Mouse (Mus musculus): ENCODE results near the gene Med29. TPM values are rescaled to one million over a fixed set of nuclear protein-coding genes. Genes with fewer than 3 reads are reported as not detected.

Med29 gene
- polyA plus RNA-seq, 1 experiment from 2014 or later: 42.2 TPM

GRCm38 (mm10) chr7:28432252-28432651 lies 39.7 kb upstream of the Med29 start:
- H3K27ac ChIP-seq (ENCODE audit: low read depth, low read length): no peak overlapping the region
- no peak for ATAC-seq (ENCODE audit: low read depth)
- H3K4me1 ChIP-seq (ENCODE audit: control insufficient read depth, insufficient read depth, low read length): peaks cover 19% of the 10 kb centered on the region
- H3K9ac ChIP-seq (replicated peaks; ENCODE audit: low read depth, low read length): no peak overlapping the region
- WGBS: 95% methylated on average over 2 of the region's 2 CpGs
- no peaks in the 10 kb centered on the region for H3K36me3 ChIP-seq (ENCODE audit: control insufficient read depth, insufficient read depth, low read length)
- no peaks in the 10 kb centered on the region for H3K27me3 ChIP-seq (ENCODE audit: control insufficient read depth, insufficient read depth, low read length)
- H3K4me2 ChIP-seq (ENCODE audit: low read depth, low read length): no peak overlapping the region
- no peaks in the 10 kb centered on the region for H3K9me3 ChIP-seq (ENCODE audit: control insufficient read depth, low read length)
- no peak overlapping the region for H3K4me3 ChIP-seq (ENCODE audit: low read depth, low read length)

DNA sequence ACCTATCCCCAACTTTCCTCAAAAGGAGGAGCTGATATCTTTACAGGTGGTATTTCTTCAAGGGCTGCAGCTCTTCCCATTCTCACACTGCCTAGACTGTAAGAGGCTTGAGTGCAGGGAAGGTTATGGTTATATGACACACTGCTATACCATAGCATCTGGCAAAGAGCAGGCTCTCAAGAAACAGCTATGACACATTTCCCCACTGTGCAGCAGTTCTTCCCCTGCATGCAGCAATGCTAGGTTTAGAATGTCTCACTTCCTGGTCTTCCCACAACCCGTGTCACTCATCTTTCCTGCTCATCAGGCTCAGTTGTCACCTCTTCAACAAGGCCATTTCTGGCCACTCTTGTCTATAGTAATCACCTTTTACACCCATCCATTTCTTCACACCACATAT lies 38.0 kb upstream of the Med29 start:
- 83% methylated on average over 1 of the region's 1 CpGs for WGBS

DNA sequence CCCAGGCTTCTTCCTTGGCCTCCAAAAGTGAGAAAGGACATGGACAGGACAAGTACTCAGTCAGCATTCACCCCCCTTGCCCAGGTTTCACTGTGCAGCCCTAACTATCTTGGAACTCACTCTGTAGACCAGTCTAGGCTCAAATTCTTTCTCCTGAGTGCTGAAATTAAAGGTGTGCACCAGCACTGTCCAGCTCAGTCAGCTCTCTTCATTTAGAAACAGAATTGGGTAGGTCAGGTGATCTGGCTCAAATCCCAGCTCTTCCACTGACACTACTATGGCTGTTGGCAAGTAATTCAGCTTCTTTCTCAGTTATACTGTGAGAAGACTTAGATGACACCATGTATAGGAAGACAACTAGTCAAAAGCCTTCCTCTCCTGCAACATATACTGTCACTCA lies 35.2 kb upstream of the Med29 start:
- H3K36me3 ChIP-seq (ENCODE audit: control insufficient read depth, insufficient read depth, low read length): peaks cover 9% of the 10 kb centered on the region; the same call in 1 of the 2 replicates
- ATAC-seq (ENCODE audit: low read depth): no peak
- peaks cover 6% of the 10 kb centered on the region for H3K4me1 ChIP-seq (ENCODE audit: control insufficient read depth, insufficient read depth, low read length)
- no peaks in the 10 kb centered on the region for H3K9me3 ChIP-seq (ENCODE audit: control insufficient read depth, low read length)
- no peak overlapping the region for H3K9ac ChIP-seq (replicated peaks; ENCODE audit: low read depth, low read length)
- H3K27me3 ChIP-seq (ENCODE audit: control insufficient read depth, insufficient read depth, low read length): no peaks in the 10 kb centered on the region
- no peak overlapping the region for H3K4me2 ChIP-seq (ENCODE audit: low read depth, low read length)
- no peak overlapping the region for H3K27ac ChIP-seq (ENCODE audit: low read depth, low read length)
- H3K4me3 ChIP-seq (ENCODE audit: low read depth, low read length): no peak overlapping the region

More for the DNA sequence above, 38.0 kb upstream of the Med29 start:
- Histone ChIP-seq H3K9ac (replicated peaks; ENCODE audit: low read depth, low read length) (no peak overlapping the region), H3K27ac (ENCODE audit: low read depth, low read length) (no peak overlapping the region), H3K9me3 (ENCODE audit: control insufficient read depth, low read length) (no peaks in the 10 kb centered on the region), H3K36me3 (ENCODE audit: control insufficient read depth, insufficient read depth, low read length) (no peaks in the 10 kb centered on the region), H3K27me3 (ENCODE audit: control insufficient read depth, insufficient read depth, low read length) (no peaks in the 10 kb centered on the region), H3K4me3 (ENCODE audit: low read depth, low read length) (no peak overlapping the region), H3K4me1 (ENCODE audit: control insufficient read depth, insufficient read depth, low read length) (peaks cover 19% of the 10 kb centered on the region), H3K4me2 (ENCODE audit: low read depth, low read length) (no peak overlapping the region)
- no peak for ATAC-seq (ENCODE audit: low read depth)

GRCm38 (mm10) chr7:28423018-28423417 lies 30.5 kb upstream of the Med29 start:
- H3K4me3 ChIP-seq (ENCODE audit: low read depth, low read length): no peak overlapping the region
- H3K27ac ChIP-seq (ENCODE audit: low read depth, low read length): no peak overlapping the region
- WGBS: 95% methylated on average over 1 of the region's 1 CpGs
- H3K27me3 ChIP-seq (ENCODE audit: control insufficient read depth, insufficient read depth, low read length): no peaks in the 10 kb centered on the region
- H3K9ac ChIP-seq (replicated peaks; ENCODE audit: low read depth, low read length): no peak overlapping the region
- no peaks in the 10 kb centered on the region for H3K9me3 ChIP-seq (ENCODE audit: control insufficient read depth, low read length)
- H3K4me2 ChIP-seq (ENCODE audit: low read depth, low read length): no peak overlapping the region
- H3K36me3 ChIP-seq (ENCODE audit: control insufficient read depth, insufficient read depth, low read length): peaks cover 21% of the 10 kb centered on the region; the same call in 1 of the 2 replicates
- no peak for ATAC-seq (ENCODE audit: low read depth)
- H3K4me1 ChIP-seq (ENCODE audit: control insufficient read depth, insufficient read depth, low read length): no peaks in the 10 kb centered on the region

- Histone ChIP-seq H3K9me3 (ENCODE audit: control insufficient read depth, low read length) (no peaks in the 10 kb centered on the region), H3K4me1 (ENCODE audit: control insufficient read depth, insufficient read depth, low read length) (no peaks in the 10 kb centered on the region), H3K4me3 (ENCODE audit: low read depth, low read length) (no peak overlapping the region), H3K27me3 (ENCODE audit: control insufficient read depth, insufficient read depth, low read length) (no peaks in the 10 kb centered on the region), H3K36me3 (ENCODE audit: control insufficient read depth, insufficient read depth, low read length) (peaks cover 42% of the 10 kb centered on the region; the same call in 1 of the 2 replicates), H3K9ac (replicated peaks; ENCODE audit: low read depth, low read length) (no peak overlapping the region), H3K4me2 (ENCODE audit: low read depth, low read length) (no peak overlapping the region), H3K27ac (ENCODE audit: low read depth, low read length) (no peak overlapping the region)
- WGBS: 100% methylated on average over 2 of the region's 2 CpGs
- no peak for ATAC-seq (ENCODE audit: low read depth)
These were observed 26.9 kb upstream of the Med29 start for GRCm38 (mm10) chr7:28419416-28419815.

DNA sequence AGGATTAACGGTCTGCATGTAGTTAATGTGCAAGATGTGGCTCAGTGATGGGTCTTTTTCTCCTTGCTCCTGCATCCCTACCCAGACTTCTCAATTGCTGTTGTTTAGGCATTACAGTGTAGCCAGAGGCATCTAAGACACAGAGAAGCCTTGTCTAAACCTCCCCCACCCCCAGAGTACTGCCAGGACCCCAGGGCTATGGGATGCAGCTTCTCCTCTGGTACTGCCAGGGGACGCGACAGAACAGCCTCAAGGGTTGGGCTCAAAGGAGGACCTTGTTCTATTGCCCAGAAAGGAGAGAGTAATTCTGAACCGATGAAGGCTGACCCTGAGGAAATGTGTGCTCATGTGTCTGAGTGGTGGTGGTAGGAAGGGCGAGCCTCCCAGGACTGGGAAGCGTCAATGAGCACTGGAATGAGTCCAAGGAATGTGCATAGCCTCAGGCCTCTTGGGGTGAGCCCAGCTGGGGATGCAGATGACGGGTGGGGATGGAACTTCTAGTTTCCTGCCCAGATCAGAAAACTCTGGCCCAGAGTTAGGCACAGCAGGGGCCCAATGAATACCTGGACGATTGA lies 25.7 kb upstream of the Med29 start:
- 69% methylated on average over 8 of the region's 8 CpGs for WGBS
- peaks cover 48% of the 10 kb centered on the region; the same call in 1 of the 2 replicates for H3K36me3 ChIP-seq (ENCODE audit: control insufficient read depth, insufficient read depth, low read length)
- H3K27ac ChIP-seq (ENCODE audit: low read depth, low read length): no peak overlapping the region

DNA sequence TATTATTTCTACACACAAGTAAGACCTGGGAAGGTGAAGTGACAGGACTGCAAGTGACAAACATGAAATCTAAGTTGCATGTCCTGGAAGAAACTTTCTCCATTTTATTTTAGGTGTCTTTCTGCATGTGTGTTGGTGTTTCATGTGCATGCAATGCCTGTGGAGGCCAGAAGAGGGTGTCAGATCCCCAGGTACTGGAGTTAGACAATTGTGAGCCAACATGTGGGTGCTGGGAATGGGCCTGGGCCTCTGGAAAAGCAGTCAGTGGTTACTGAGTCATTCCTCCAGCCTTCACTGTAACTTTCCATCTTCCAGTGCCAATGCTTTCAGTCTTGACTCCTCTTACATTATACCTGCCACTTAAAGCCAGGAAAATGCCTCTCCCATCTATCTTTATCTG lies 24.9 kb upstream of the Med29 start:
- Histone ChIP-seq H3K4me2 (ENCODE audit: low read depth, low read length) (no peak overlapping the region), H3K9ac (replicated peaks; ENCODE audit: low read depth, low read length) (no peak overlapping the region), H3K4me1 (ENCODE audit: control insufficient read depth, insufficient read depth, low read length) (no peaks in the 10 kb centered on the region), H3K9me3 (ENCODE audit: control insufficient read depth, low read length) (no peaks in the 10 kb centered on the region), H3K36me3 (ENCODE audit: control insufficient read depth, insufficient read depth, low read length) (peaks cover 47% of the 10 kb centered on the region; the same call in 1 of the 2 replicates), H3K4me3 (ENCODE audit: low read depth, low read length) (no peak overlapping the region), H3K27me3 (ENCODE audit: control insufficient read depth, insufficient read depth, low read length) (no peaks in the 10 kb centered on the region), H3K27ac (ENCODE audit: low read depth, low read length) (no peak overlapping the region)
- no peak for ATAC-seq (ENCODE audit: low read depth)

More for the DNA sequence above, 25.7 kb upstream of the Med29 start:
- Histone ChIP-seq H3K4me2 (ENCODE audit: low read depth, low read length) (no peak overlapping the region), H3K4me3 (ENCODE audit: low read depth, low read length) (no peak overlapping the region), H3K9ac (replicated peaks; ENCODE audit: low read depth, low read length) (no peak overlapping the region), H3K27me3 (ENCODE audit: control insufficient read depth, insufficient read depth, low read length) (no peaks in the 10 kb centered on the region), H3K4me1 (ENCODE audit: control insufficient read depth, insufficient read depth, low read length) (no peaks in the 10 kb centered on the region), H3K9me3 (ENCODE audit: control insufficient read depth, low read length) (no peaks in the 10 kb centered on the region)
- no peak; the same call in 1 of the 2 replicates for ATAC-seq (ENCODE audit: low read depth)

DNA sequence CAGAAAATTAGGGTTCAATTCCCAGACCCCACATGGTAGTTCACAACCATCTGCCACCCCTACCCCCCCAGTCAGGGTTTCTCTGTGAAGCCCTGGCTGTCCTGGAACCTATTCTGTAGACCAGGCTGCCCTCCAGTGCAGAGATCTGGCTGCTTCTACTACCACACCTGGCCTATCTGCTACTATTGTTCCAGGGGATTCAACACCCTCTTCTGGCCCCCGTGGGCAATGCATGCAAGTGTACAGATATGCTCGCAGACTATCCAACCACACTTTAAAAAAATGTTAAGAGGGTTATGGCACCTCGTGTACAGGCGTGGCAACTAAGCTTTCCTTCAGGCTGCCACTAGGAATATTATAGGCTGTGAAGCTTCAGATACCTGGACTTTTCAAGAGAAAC lies 20.3 kb upstream of the Med29 start:
- WGBS: 95% methylated on average over 4 of the region's 4 CpGs
- Histone ChIP-seq H3K27me3 (ENCODE audit: control insufficient read depth, insufficient read depth, low read length) (no peaks in the 10 kb centered on the region), H3K4me1 (ENCODE audit: control insufficient read depth, insufficient read depth, low read length) (no peaks in the 10 kb centered on the region), H3K36me3 (ENCODE audit: control insufficient read depth, insufficient read depth, low read length) (peaks cover 49% of the 10 kb centered on the region), H3K4me3 (ENCODE audit: low read depth, low read length) (no peak overlapping the region), H3K27ac (ENCODE audit: low read depth, low read length) (no peak overlapping the region), H3K4me2 (ENCODE audit: low read depth, low read length) (no peak overlapping the region), H3K9me3 (ENCODE audit: control insufficient read depth, low read length) (no peaks in the 10 kb centered on the region), H3K9ac (replicated peaks; ENCODE audit: low read depth, low read length) (no peak overlapping the region)
- ATAC-seq (ENCODE audit: low read depth): no peak

DNA sequence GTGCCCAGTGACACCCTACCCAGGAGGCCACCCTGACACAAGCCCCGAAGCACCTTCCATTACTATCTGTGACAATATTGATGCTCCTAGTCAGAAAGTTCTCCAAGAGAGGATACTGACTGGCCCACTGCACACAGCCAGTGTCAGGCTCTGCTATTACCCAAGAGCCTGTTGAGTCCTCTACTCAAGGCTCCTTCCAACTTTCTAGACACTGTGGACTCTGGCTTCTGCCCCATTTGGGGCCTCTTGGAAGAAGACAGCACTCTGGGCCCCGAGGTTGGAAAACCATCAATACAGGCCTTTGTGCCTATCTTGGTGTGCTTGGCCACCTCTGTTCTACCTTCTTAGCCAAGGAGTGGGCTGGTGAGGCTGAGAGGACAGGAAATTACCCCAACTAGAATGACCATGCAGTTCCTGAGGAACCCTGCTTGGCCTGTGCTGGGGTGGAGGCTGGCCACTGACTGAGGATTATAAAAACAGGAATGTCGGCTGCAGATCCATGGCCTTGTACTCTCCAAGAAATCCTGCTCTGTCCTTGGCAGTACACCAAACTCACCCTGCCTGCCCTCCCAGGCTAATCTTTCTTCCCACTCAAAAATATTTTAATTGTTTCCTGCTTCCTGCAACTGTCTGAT lies 18.4 kb upstream of the Med29 start:
- H3K27me3 ChIP-seq (ENCODE audit: control insufficient read depth, insufficient read depth, low read length): no peaks in the 10 kb centered on the region
- no peak overlapping the region for H3K4me2 ChIP-seq (ENCODE audit: low read depth, low read length)
- H3K27ac ChIP-seq (ENCODE audit: low read depth, low read length): no peak overlapping the region
- no peaks in the 10 kb centered on the region for H3K9me3 ChIP-seq (ENCODE audit: control insufficient read depth, low read length)
- no peak overlapping the region for H3K4me3 ChIP-seq (ENCODE audit: low read depth, low read length)
- ATAC-seq (ENCODE audit: low read depth): no peak
- H3K9ac ChIP-seq (replicated peaks; ENCODE audit: low read depth, low read length): no peak overlapping the region
- peaks cover 45% of the 10 kb centered on the region for H3K36me3 ChIP-seq (ENCODE audit: control insufficient read depth, insufficient read depth, low read length)
- no peaks in the 10 kb centered on the region for H3K4me1 ChIP-seq (ENCODE audit: control insufficient read depth, insufficient read depth, low read length)
- WGBS: 91% methylated on average over 3 of the region's 3 CpGs

Measured in neural tube, embryonic 14.5 days (tissue).